27 mouse cellular contexts compared by ENCODE assay signal in genomic region chr7:46554855-46555254, GRCm38 (mm10).
DNase-seq lines count a peak whose midpoint lies in the region; ATAC-seq and TF ChIP-seq lines count a peak whose summit lies in the region.
"Had no signal": no experiment of that assay in that cellular context is flagged by ENCODE, and none has a peak within 500 bp of the region (broad histone marks: within the 10 kb centered on the region; RNA-seq: fewer than 3 reads in every experiment).

No protein-coding gene starts in this region.

- no peak for DNase-seq in forebrain, embryonic 11.5 days (ENCODE audit: low spot score)
- DNase-seq in hindbrain, embryonic 14.5 days (ENCODE audit: low spot score) = no peak
- peak; percentile 74 for DNase-seq in midbrain, embryonic 11.5 days (ENCODE audit: low spot score, missing footprints)
- no peak for DNase-seq in midbrain, postnatal 0 days (ENCODE audit: low spot score)
- no peak for DNase-seq in thymus, postnatal 25 days
- DNase-seq: B cell, adult 2 months; cerebellum, adult 9-10 months; gastrocnemius, postnatal 10 days; heart, postnatal 10 days; kidney, adult 11 months; kidney, postnatal 25 days; lung, embryonic 14.5 days; right cerebral cortex, postnatal 25 days had no signal

- no peak for TF ChIP-seq CTCF in midbrain, postnatal 0 days (IDR thresholded peaks at IDR 0.05)

- H3K4me3 ChIP-seq in forebrain, embryonic 13.5 days = no peak overlapping the region
- no peak overlapping the region for H3K4me3 ChIP-seq in forebrain, embryonic 11.5 days (ENCODE audit: low read depth, low read length)
- H3K4me3 ChIP-seq in hindbrain, embryonic 15.5 days = no peak overlapping the region
- no peak overlapping the region for H3K4me3 ChIP-seq in hindbrain, embryonic 14.5 days (replicated peaks; ENCODE audit: low read length)
- H3K4me3 ChIP-seq in midbrain, embryonic 11.5 days (ENCODE audit: low read depth, low read length) = no peak overlapping the region
- H3K4me3 ChIP-seq in midbrain, postnatal 0 days (ENCODE audit: low read depth, low read length) = no peak overlapping the region
- H3K4me3 ChIP-seq in midbrain, embryonic 16.5 days (ENCODE audit: low read depth, low read length) = no peak overlapping the region
- H3K4me3 ChIP-seq: embryonic facial prominence, embryonic 15.5 days; heart, embryonic 13.5 days; kidney, embryonic 15.5 days; left cerebral cortex, adult 2 months; limb, embryonic 12.5 days; liver, embryonic 15.5 days; midbrain, embryonic 12.5 days; myocyte; stomach, embryonic 15.5 days had no signal

- peaks cover 52% of the 10 kb centered on the region for H3K4me1 ChIP-seq in forebrain, embryonic 13.5 days
- peaks cover 7% of the 10 kb centered on the region; the same call in 1 of the 2 replicates for H3K4me1 ChIP-seq in forebrain, embryonic 11.5 days (replicated peaks; ENCODE audit: control insufficient read depth, insufficient read depth, low read length)
- H3K4me1 ChIP-seq in hindbrain, embryonic 15.5 days (replicated peaks) = peaks cover 56% of the 10 kb centered on the region
- peaks cover 33% of the 10 kb centered on the region for H3K4me1 ChIP-seq in hindbrain, embryonic 14.5 days (replicated peaks; ENCODE audit: control insufficient read depth, insufficient read depth, low read length)
- no peaks in the 10 kb centered on the region; the same call in 1 of the 2 replicates for H3K4me1 ChIP-seq in midbrain, embryonic 11.5 days (ENCODE audit: control insufficient read depth, insufficient read depth, low read length)
- 0 out of 2 replicates have a peak, but pooled peaks cover 3% of the 10 kb centered on the region for H3K4me1 ChIP-seq in midbrain, postnatal 0 days (ENCODE audit: insufficient read depth, low read length)
- H3K4me1 ChIP-seq in midbrain, embryonic 16.5 days (ENCODE audit: control insufficient read depth, insufficient read depth, low read length) = peaks cover 13% of the 10 kb centered on the region; the same call in 1 of the 2 replicates
- H3K4me1 ChIP-seq: kidney, embryonic 15.5 days; limb, embryonic 12.5 days had no signal

- no peak overlapping the region for H3K9ac ChIP-seq in forebrain, embryonic 13.5 days
- no peak overlapping the region for H3K9ac ChIP-seq in forebrain, embryonic 11.5 days (ENCODE audit: low read length)
- no peak overlapping the region for H3K9ac ChIP-seq in hindbrain, embryonic 15.5 days
- H3K9ac ChIP-seq in hindbrain, embryonic 14.5 days = no peak overlapping the region
- no peak overlapping the region for H3K9ac ChIP-seq in midbrain, embryonic 11.5 days (ENCODE audit: low read length)
- H3K9ac ChIP-seq in midbrain, postnatal 0 days (replicated peaks; ENCODE audit: low read length, poor library complexity, severe bottlenecking) = no peak overlapping the region
- no peak overlapping the region for H3K9ac ChIP-seq in midbrain, embryonic 16.5 days (ENCODE audit: low read depth, low read length)
- H3K9ac ChIP-seq: embryonic facial prominence, embryonic 15.5 days; heart, embryonic 13.5 days; kidney, embryonic 15.5 days; limb, embryonic 12.5 days; liver, embryonic 15.5 days; lung, embryonic 14.5 days; midbrain, embryonic 12.5 days; stomach, embryonic 15.5 days had no signal

- ATAC-seq in forebrain, embryonic 13.5 days = 0 out of 2 replicates have a peak, but pooled peaks have one; percentile 7
- ATAC-seq in forebrain, embryonic 11.5 days (replicated peaks; ENCODE audit: low FRiP score) = no peak
- no peak for ATAC-seq in hindbrain, embryonic 15.5 days (ENCODE audit: low FRiP score, low read depth)
- ATAC-seq in hindbrain, embryonic 14.5 days (ENCODE audit: low FRiP score) = no peak
- ATAC-seq in midbrain, embryonic 11.5 days (ENCODE audit: low FRiP score) = no peak
- no peak for ATAC-seq in midbrain, postnatal 0 days (ENCODE audit: low FRiP score)
- ATAC-seq in midbrain, embryonic 16.5 days = 0 out of 2 replicates have a peak, but pooled peaks have one; percentile 34
- ATAC-seq: inflammation-experienced regulatory T-cells, adult 6 months had no signal

- no peaks in the 10 kb centered on the region for H3K27me3 ChIP-seq in forebrain, embryonic 13.5 days
- H3K27me3 ChIP-seq in forebrain, embryonic 11.5 days (ENCODE audit: control insufficient read depth, insufficient read depth, low read length) = no peaks in the 10 kb centered on the region
- no peaks in the 10 kb centered on the region for H3K27me3 ChIP-seq in hindbrain, embryonic 15.5 days
- no peaks in the 10 kb centered on the region for H3K27me3 ChIP-seq in hindbrain, embryonic 14.5 days (ENCODE audit: control insufficient read depth, insufficient read depth, low read length)
- no peaks in the 10 kb centered on the region for H3K27me3 ChIP-seq in midbrain, embryonic 11.5 days (ENCODE audit: control insufficient read depth, insufficient read depth, low read length)
- no peaks in the 10 kb centered on the region for H3K27me3 ChIP-seq in midbrain, postnatal 0 days (ENCODE audit: insufficient read depth, low read length)
- H3K27me3 ChIP-seq in midbrain, embryonic 16.5 days (ENCODE audit: control insufficient read depth, insufficient read depth, low read depth, low read length) = no peaks in the 10 kb centered on the region
- H3K27me3 ChIP-seq: embryonic facial prominence, embryonic 15.5 days; heart, embryonic 13.5 days; kidney, embryonic 15.5 days; limb, embryonic 12.5 days; liver, embryonic 15.5 days; midbrain, embryonic 12.5 days; stomach, embryonic 15.5 days had no signal

- peak overlapping the region; percentile 41; the same call in 1 of the 2 replicates for H3K27ac ChIP-seq in forebrain, embryonic 13.5 days
- no peak overlapping the region for H3K27ac ChIP-seq in forebrain, embryonic 11.5 days (ENCODE audit: low read depth, low read length)
- 0 out of 2 replicates have a peak overlapping the region, but pooled peaks have one; percentile 9 for H3K27ac ChIP-seq in hindbrain, embryonic 15.5 days (replicated peaks)
- H3K27ac ChIP-seq in hindbrain, embryonic 14.5 days = no peak overlapping the region
- H3K27ac ChIP-seq in midbrain, embryonic 11.5 days (ENCODE audit: low read depth, low read length) = no peak overlapping the region
- H3K27ac ChIP-seq in midbrain, postnatal 0 days (ENCODE audit: low read depth, low read length) = no peak overlapping the region
- no peak overlapping the region for H3K27ac ChIP-seq in midbrain, embryonic 16.5 days (ENCODE audit: low read length)
- H3K27ac ChIP-seq: embryonic facial prominence, embryonic 15.5 days; heart, embryonic 13.5 days; kidney, embryonic 15.5 days; left cerebral cortex, adult 2 months; limb, embryonic 12.5 days; liver, embryonic 15.5 days; macrophage; stomach, embryonic 15.5 days had no signal

- no peaks in the 10 kb centered on the region for H3K36me3 ChIP-seq in forebrain, embryonic 13.5 days (ENCODE audit: poor library complexity, severe bottlenecking)
- H3K36me3 ChIP-seq in forebrain, embryonic 11.5 days (ENCODE audit: control insufficient read depth, insufficient read depth, low read length) = no peaks in the 10 kb centered on the region
- no peaks in the 10 kb centered on the region for H3K36me3 ChIP-seq in hindbrain, embryonic 15.5 days
- H3K36me3 ChIP-seq in hindbrain, embryonic 14.5 days (replicated peaks; ENCODE audit: control insufficient read depth, insufficient read depth) = no peaks in the 10 kb centered on the region
- no peaks in the 10 kb centered on the region for H3K36me3 ChIP-seq in midbrain, embryonic 11.5 days (ENCODE audit: control insufficient read depth, insufficient read depth, low read length)
- H3K36me3 ChIP-seq in midbrain, postnatal 0 days (ENCODE audit: insufficient read depth, low read length) = no peaks in the 10 kb centered on the region
- no peaks in the 10 kb centered on the region for H3K36me3 ChIP-seq in midbrain, embryonic 16.5 days (ENCODE audit: control insufficient read depth, insufficient read depth, low read length)
- H3K36me3 ChIP-seq: embryonic facial prominence, embryonic 15.5 days; heart, embryonic 13.5 days; kidney, embryonic 15.5 days; limb, embryonic 12.5 days; liver, embryonic 15.5 days; midbrain, embryonic 12.5 days; stomach, embryonic 15.5 days had no signal

- H3K9me3 ChIP-seq in forebrain, embryonic 13.5 days (replicated peaks) = no peaks in the 10 kb centered on the region
- no peaks in the 10 kb centered on the region for H3K9me3 ChIP-seq in forebrain, embryonic 11.5 days (ENCODE audit: control insufficient read depth, low read length)
- H3K9me3 ChIP-seq in hindbrain, embryonic 15.5 days = no peaks in the 10 kb centered on the region
- no peaks in the 10 kb centered on the region for H3K9me3 ChIP-seq in hindbrain, embryonic 14.5 days (ENCODE audit: control insufficient read depth, low read length)
- no peaks in the 10 kb centered on the region for H3K9me3 ChIP-seq in midbrain, embryonic 11.5 days (ENCODE audit: control insufficient read depth, low read length)
- H3K9me3 ChIP-seq in midbrain, postnatal 0 days (ENCODE audit: low read length) = no peaks in the 10 kb centered on the region
- no peaks in the 10 kb centered on the region for H3K9me3 ChIP-seq in midbrain, embryonic 16.5 days (replicated peaks; ENCODE audit: control insufficient read depth, low read length, poor library complexity, severe bottlenecking)
- H3K9me3 ChIP-seq: embryonic facial prominence, embryonic 15.5 days; heart, embryonic 13.5 days; kidney, embryonic 15.5 days; limb, embryonic 12.5 days; liver, embryonic 15.5 days; midbrain, embryonic 12.5 days; stomach, embryonic 15.5 days had no signal

- no peak overlapping the region for H3K4me2 ChIP-seq in forebrain, embryonic 13.5 days
- H3K4me2 ChIP-seq in forebrain, embryonic 11.5 days (ENCODE audit: low read depth, low read length, severe bottlenecking) = no peak overlapping the region
- no peak overlapping the region for H3K4me2 ChIP-seq in hindbrain, embryonic 15.5 days
- no peak overlapping the region for H3K4me2 ChIP-seq in hindbrain, embryonic 14.5 days (replicated peaks)
- H3K4me2 ChIP-seq in midbrain, embryonic 11.5 days = no peak overlapping the region
- H3K4me2 ChIP-seq in midbrain, postnatal 0 days (ENCODE audit: low read depth, low read length, poor library complexity, severe bottlenecking) = no peak overlapping the region
- no peak overlapping the region for H3K4me2 ChIP-seq in midbrain, embryonic 16.5 days (ENCODE audit: low read length)
- H3K4me2 ChIP-seq: embryonic facial prominence, embryonic 15.5 days; heart, embryonic 13.5 days; kidney, embryonic 15.5 days; limb, embryonic 12.5 days; liver, embryonic 15.5 days; lung, embryonic 14.5 days; midbrain, embryonic 12.5 days; stomach, embryonic 15.5 days had no signal

- WGBS in forebrain, embryonic 13.5 days = 65% methylated on average over 9 of the region's 9 CpGs
- WGBS in forebrain, embryonic 11.5 days = 84% methylated on average over 9 of the region's 9 CpGs
- WGBS in hindbrain, embryonic 15.5 days = 60% methylated on average over 9 of the region's 9 CpGs
- 62% methylated on average over 9 of the region's 9 CpGs for WGBS in hindbrain, embryonic 14.5 days
- WGBS in midbrain, embryonic 11.5 days = 85% methylated on average over 9 of the region's 9 CpGs
- 65% methylated on average over 9 of the region's 9 CpGs for WGBS in midbrain, postnatal 0 days
- 58% methylated on average over 9 of the region's 9 CpGs for WGBS in midbrain, embryonic 16.5 days

Comparison
In these comparisons a context has a peak if more than half of its experiments do, and no peak if none do; other contexts are left out.
1. ATAC-seq: peak in forebrain, embryonic 13.5 days (single experiment) and midbrain, embryonic 16.5 days (single experiment); none in forebrain, embryonic 11.5 days (single experiment), hindbrain, embryonic 15.5 days (single experiment), hindbrain, embryonic 14.5 days (single experiment), midbrain, embryonic 11.5 days (single experiment) and midbrain, postnatal 0 days (single experiment).
2. H3K27ac ChIP-seq: peak in forebrain, embryonic 13.5 days (single experiment) and hindbrain, embryonic 15.5 days (single experiment); none in forebrain, embryonic 11.5 days (single experiment), hindbrain, embryonic 14.5 days (single experiment), midbrain, embryonic 11.5 days (single experiment), midbrain, postnatal 0 days (single experiment) and midbrain, embryonic 16.5 days (single experiment).